Mouse (Mus musculus) ES-E14 (cell line): ENCODE results near the gene Adam17.
A peak's percentile ranks its signal among the peaks of the same experiment; 100 is the strongest.

Source experiments
- HCFC1 ChIP-seq: IDR thresholded peaks from 2 replicates; pipeline ENCODE4 v1.6.1; 2012; ENCODE audit warnings: low read length, inconsistent platforms, borderline replicate concordance; ENCODE audit not compliant: insufficient read depth
- ZC3H11A ChIP-seq: IDR thresholded peaks from 2 replicates; pipeline ENCODE4 v1.6.1; 2012; ENCODE audit warnings: low read depth, mild to moderate bottlenecking, inconsistent platforms, low read length, borderline replicate concordance
- ZNF384 ChIP-seq: IDR thresholded peaks from 2 replicates; pipeline ENCODE4 v1.6.1; 2012; ENCODE audit warnings: low read depth, low read length, inconsistent platforms

DNA sequence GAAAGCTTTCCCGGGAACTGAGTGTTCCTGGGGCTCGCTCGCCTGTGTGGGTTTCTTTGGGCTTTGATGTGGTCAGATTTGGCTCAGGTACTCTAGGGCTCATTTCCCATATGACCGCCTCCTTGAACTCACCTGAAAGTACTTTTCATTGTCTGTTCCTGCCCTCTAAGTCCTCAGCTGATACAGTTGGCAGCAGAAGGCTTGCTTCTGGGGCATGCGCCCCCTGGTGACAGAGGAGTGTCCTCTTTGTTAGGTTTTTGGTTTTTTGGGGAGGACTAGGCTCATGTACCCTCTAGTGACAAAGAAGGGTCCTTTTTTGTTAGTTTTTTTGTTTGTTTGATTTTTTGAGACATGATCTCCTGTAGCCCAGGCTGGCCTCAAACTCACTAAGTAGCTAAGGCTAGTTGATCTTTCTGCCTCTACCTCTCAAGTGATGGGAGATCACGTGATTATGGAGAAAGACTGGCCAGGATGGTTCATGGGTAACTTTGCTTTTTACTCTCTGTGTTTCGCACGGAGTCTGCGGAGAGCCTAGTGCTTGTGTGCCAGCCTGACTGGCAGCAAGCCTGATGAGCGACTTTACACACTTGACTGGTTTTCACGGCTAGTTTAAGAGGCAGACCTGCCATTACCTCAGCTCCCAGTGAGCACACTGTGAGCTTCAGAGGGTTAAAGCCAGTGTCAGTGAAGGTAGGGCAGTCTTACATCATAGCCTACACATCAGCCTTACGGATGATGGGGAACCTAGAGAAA lies 55.1 kb downstream of the Adam17 start:
- TF ChIP-seq ZC3H11A (peak; percentile 54; the same call in 1 of the 2 replicates), ZNF384 (no peak), HCFC1 (no peak)
